Mouse (Mus musculus) liver (tissue): ENCODE data around the gene Nodal.
"Not testable (repeated sequence)": the region's sequence is repeated elsewhere in the genome, so short reads cannot be mapped to it uniquely, and the experiment has no call there.

Experiments used
- DNase-seq: peaks from one replicate; pipeline ENCODE4 v3.0.0-alpha.2; 2020; ENCODE audit warnings: mixed read lengths

Gene Nodal

DNA sequence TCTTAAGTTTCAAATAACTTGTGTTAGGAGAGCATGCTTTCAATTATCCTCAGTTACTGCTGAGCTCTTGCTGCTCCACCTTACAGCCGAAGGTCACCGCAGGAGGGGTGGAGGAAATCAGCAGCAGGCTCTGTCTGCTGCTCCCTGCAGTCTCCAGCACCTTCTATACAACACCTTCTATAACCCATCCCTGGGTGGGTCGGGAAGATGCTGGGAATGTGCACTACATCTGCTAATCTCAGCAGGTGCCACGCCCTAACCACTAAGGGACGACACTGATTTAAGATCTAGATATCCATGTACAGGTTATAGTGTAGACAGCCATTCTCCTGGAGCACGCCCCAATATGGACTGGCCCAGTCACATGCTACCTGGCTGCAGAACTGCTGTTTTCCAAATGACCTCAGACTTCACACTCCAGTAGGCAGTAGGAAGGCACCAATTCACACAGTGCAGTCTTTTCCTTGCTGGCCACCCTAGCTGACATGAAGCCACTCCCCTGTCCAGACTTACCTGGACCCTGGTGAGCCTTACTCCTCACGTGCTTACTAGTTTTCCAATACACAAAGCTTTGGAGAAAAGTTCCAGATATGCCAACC lies 22.5 kb downstream of the Nodal start:
- DNase-seq = no peak

DNA sequence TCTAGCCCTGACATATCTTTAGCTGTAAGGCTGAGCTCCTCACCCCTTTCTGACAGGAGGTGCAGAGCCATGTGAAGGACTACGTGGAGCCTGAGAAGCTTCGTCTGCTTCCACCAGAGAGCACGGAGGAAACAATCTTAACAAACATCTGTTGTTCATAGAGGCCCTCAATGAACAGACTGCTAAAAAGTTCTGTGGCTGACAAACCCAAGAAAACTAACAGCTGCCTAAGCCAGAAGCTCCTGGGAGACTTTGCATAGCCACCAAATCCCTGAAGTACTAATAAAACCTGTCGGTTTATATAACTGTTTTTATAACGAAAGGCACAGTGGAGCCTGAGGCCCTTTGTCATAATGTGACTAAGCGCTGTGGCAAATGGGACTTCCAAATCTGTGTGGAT lies 25.7 kb downstream of the Nodal start:
- no peak for DNase-seq

DNA sequence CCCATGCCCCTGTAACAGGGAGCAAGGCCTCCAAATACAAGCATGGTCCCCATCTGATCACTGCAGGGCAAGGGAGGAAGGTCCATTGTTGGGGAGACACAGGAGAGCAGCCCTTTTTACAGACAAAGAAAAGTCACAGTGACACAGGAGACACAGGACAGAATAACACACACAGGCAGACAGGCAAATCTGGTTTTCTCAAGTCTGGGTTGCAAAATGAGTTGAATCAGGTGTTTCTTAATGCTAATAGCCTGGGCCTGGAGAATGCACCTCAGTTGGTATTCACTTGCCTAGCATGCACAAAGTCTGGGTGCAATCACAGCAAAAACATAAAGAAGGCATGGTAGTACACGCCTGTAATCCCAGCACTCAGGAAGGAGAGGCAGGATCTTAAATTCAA lies 26.1 kb downstream of the Nodal start:
- DNase-seq = no peak

DNA sequence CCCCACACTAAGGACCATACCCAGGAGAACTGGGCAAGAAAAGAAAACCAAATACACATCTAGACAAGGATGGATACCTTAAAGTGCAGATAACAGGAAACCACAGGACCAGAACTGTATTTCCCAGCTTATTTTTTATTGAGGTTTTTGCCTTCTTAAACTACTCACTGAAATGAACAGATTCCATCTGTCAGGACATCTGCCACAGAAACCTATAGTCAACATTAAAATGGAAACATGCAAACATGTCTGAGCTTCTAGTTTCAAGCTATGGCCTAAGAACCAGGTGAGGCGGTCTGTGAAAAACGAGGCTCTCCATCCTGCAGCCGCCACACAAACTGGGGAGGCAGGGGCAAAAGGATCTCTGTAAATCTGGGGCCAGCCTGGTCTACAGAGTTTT lies 27.2 kb downstream of the Nodal start:
- DNase-seq = no peak

DNA sequence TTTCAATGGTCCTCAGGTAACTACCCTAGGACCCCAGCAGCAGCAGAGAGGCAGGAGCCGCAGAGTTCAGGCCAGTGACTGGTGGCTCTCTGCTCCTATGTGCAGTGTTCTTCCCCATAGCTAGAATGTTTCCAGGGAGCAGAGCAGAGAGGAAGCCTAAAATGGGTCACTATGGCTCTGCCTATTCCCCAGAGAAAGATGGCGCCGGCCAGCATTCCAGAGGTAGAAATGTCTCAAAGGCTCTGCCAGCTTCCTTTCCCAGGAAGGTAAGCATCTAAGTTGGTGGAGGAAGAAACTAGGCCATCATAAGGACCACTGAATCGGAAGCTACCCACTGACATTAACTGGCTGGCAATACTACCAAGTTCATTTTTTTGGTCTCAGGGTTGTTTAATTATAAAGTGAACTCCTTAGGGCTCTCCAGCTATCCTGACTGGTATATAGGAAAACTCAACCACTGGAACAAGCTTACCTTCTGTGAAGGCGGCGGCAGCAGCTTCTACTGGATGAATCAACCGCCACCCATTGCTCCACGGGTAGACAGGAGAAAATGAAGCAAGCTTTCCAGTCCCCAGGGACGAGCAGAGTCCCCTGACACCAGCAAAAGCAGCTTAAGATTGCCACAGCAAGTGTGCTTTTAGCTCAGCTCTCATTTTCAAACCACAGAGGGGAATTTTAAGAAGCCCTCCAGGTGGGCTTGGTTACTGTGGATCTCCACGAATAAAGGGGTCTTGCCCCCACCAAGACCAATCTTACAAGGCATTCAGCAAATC lies 30.0 kb downstream of the Nodal start:
- no peak for DNase-seq

DNA sequence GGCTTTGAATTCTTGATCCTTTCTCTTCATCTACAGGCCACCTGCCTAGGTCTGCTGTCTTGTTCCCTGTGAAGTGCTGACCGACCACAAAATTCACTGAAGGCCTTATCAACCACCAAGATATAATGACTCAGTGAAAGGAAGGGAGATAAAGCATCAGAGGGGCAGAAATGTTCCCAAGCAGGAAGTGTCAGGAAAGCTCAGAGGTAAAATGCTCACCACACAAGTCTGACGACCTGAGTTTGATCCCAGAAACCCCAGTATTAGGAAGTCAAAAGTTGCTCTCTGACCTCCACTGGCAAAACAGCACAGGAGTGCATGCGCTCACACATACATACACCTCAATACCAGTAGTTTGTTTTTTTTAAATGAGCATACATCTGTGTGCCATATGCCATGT lies 31.1 kb downstream of the Nodal start:
- no peak for DNase-seq

DNA sequence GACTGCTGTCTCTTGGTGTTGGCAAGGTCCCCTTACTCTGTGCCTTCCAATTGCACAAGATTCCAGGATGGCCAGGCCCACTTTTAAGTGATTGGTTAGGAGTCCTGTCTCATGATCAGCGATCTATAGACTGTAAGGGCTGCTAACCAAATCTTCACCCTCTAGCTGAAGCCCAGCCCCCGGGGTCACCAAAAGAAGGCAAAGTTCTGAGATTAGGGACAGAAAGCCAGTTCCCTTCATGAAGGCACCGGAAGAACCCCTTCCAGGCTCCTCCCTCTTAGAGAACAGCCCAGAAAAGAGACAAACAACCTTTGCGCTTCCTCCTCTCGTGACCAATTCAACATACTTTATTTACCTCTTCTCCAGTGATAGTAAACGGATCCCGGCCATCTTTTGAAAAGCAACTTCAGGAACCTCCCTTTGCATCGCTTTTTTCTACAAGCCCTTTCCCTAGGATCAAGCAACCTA lies 33.7 kb downstream of the Nodal start:
- DNase-seq = peak; percentile 69

DNA sequence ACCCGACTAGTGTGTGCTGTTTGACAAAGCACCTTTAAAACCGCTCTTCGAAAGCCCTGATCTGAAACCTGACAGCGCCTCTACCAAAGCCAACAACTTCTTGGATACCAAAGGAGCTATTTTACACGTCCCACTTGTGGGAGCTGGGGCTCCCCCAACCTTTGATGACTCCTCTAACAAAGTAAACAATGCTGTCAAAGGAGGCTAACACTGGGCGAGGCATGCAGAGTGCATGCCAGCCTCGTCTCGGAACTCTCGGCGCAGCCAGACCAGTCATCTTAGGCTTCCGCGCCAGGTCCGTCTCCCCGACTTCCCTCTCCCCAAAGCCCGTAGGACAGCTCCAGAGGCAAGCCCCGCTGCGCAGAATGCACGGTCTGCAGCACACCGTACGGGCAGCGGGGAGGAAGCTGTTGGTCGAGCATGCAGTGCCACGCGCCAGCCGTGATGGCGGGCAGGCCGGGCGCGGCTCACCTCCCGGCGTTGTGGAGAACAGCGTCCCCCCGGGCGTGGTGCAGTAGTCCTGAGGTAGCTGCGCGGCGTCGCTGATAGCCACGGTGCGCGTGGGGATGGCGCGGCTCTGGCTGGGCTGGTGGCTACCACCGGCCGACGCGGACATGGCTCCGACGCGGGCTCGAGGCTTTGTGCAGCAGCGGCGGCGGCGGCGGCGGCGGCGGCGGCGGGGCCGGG lies 34.3 kb downstream of the Nodal start:
- DNase-seq = peak; percentile 63

DNA sequence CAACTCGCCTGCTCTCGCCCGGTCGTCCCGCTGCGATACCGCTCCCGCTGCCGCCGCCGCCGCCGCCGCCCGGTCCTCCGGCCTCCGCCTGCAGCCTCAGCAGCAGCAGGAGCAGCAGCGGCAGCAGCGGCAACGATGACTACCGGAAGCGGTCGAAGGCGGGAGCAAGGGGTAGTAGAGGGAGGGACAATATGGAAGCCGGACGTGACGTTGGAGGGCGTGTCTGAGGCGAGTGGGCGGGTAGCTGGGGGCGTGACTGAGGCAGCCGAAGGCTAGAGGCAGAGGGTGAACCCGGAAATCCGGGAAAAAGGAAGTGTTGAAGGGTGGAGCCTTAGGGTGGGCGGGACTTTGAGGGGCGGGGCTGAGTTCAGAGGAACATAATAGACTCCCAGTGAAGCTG lies 34.9 kb downstream of the Nodal start, which contains the start of gene Eif4ebp2:
Gene Eif4ebp2 (minus strand): TSS at position 17 of the 400 bp plus-strand sequence.
- peak; percentile 99 for DNase-seq

DNA sequence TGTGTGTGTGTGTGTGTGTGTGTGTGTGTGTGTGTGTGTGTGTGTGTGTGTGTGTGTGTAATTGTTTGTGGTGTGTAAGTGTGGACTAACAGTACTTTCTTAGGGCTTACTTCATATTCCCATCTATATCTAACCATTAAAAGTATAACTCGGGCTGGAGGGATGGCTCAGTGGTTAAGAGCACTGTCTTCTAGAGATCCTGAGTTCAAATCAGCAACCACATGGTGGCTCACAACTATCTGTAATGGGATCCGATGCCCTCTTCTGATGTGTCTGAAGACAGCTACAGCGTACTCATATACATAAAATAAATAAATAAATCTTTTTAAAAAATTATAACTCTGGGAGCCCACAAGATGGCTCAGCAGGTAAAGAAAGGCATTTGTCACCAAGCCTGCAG lies 35.4 kb downstream of the Nodal start:
- DNase-seq = not testable (repeated sequence)

DNA sequence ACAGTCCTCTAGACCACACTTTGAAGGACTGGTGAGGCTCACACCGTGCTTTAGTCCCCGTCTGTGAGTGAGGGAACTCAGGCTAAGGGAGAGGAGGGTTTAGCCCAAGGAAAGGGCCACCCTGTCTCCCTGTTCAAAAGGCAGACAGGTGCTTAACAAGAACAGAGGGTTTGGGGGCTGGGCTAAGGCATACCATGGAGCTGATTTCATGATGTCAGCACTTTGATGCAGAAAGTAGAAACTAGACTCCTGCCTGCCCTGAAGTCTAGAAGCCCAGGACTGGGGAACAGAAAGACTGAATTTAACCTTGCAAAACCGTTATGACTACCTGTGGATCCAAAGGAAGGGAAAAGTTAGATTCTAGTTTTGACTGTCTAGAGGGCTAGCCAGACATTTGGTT lies 39.4 kb downstream of the Nodal start:
- no peak for DNase-seq

DNA sequence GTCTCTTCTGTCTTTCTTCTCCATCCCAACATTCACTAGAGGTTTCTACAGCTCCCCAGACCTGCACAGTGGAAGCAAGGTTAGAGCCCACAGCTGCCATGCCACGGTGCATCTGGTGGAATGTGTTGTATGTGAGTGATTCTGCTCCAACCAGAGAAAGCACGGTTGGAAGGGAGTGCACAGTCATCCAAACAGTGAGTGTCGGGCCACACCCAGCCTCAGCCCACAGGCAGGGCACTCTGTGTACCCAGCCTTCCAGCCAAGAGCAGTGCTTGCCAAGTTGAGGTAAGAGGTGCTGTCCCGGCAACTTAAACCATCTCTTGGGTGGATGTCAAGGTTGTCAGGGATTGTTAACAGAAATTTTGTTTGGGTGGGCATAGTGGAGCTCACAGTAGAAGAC lies 47.2 kb downstream of the Nodal start:
- peak; percentile 71 for DNase-seq

DNA sequence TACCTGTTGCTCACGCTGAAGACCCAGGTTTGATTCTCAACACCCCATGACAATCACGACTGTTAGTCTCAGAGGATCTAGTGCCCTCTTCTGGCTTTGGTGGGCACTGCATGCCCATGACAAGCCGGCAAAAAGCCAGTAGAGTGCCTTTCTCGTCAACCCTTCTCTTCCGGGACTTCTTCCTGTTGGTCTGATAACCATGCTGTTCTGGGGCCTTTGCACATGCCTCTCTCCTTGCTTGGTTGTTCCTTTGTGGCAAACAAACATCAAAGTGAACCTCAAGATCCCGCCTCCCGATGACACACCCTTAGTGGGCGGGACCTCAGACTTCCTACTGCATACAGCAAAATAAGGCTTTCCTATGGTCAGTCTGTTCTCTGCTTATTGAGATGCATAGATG lies 48.5 kb downstream of the Nodal start:
- DNase-seq = peak; percentile 62

DNA sequence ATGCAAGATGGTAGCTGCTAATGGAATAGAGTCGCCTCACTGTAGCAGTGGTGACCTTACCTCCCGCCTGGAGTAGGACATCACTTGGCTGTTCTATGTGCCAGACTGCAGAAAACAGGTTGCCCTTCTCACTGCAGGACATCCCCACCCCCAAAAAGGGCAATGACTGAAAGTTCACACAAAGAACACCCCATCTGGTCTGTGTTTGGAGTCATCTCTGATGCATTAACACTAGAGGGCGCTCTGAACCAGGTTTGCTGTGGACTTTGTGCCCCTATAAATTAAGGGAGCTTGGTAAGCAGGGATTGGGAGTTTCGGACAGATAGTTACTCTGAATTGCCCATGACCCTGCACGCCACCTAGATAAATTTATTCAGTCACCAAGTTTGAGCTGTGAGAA lies 49.1 kb downstream of the Nodal start:
- DNase-seq = peak; percentile 58

DNA sequence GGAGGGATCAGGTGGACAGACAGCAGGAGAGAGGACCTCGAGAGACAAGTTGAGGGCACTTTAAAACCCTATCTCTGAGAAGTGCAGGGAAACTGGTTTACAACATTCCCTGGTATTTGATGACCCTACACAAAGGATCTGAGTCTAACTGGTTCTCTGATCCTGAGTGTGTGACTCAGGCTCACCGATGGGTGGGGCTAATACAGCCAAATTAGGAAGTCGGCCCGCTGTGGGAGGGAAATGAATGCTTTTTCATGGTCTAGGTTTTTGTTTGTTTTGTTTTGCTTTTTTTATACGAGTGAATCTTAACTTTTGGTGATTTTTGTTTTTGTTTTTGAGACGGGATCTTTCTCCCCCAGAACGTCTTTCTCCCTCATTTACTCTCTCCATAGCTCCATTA lies 51.1 kb downstream of the Nodal start:
- no peak for DNase-seq

DNA sequence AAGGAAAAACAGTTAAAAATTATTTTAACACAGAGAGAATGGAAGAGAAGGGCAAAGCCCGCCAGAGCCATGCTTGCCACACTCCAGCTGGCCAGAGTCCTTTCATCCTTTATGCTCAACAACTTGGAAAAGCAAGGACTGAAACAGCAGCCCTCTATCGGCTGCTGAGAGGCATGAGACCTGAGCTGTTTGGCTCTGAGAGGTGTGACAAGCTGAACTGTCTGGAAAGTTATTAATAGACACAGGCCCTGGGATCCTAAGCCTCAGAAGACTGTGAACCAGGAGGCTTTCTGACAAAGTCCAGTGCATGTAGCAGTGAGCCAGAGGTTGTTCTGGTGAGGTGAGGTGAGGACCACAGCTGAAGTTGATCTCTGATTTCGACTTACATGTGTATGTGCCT lies 55.9 kb downstream of the Nodal start:
- no peak for DNase-seq

DNA sequence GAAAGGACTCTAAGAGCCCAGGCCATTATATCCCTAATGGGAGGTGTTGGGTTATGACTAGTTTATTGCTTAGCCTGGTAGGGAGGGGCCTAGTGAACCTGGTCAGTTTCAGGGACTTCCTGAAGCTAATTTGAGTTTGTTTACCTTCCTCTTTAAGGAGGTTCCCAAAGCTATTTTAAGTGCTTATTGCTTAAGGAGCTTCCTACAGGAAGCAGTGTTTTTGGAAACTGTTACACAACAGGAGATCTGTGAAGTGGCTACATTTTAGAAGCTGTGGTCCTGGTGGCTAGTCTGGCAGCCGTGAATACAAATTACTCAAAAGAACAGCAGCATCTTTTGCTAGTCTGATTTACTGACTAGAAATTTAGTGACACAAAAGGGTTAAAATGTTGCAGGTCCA lies 56.6 kb downstream of the Nodal start:
- no peak for DNase-seq
